Mouse (Mus musculus) neural tube, embryonic 12.5 days (tissue): ENCODE results near the gene Epha4. TPM values are rescaled to one million over a fixed set of nuclear protein-coding genes. Genes with fewer than 3 reads are reported as not detected.
A peak's percentile ranks its signal among the peaks of the same experiment; 100 is the strongest.

ENCODE experiments used
- ATAC-seq: fragments of 200-750 bp; cut with Nextera tagmentation; 2 replicates; pipeline ENCODE4 v1.8.0; 2017; ENCODE audit warnings: low read depth, mild to moderate bottlenecking, moderate TSS enrichment, moderate library complexity; ENCODE audit not compliant: low FRiP score
- H3K27ac ChIP-seq: fragments of 300-500 bp; sonication (generic); 2 replicates; pipeline ENCODE4 v1.5.1; 2016
- H3K27me3 ChIP-seq: fragments of 300-500 bp; sonication (generic); replicated peaks from 2 replicates; pipeline ENCODE4 v1.6.1; 2016; ENCODE audit warnings: mild to moderate bottlenecking
- H3K36me3 ChIP-seq: fragments of 300-500 bp; sonication (generic); 2 replicates; pipeline ENCODE4 v1.6.1; 2016; ENCODE audit warnings: mild to moderate bottlenecking
- H3K4me1 ChIP-seq: fragments of 300-500 bp; sonication (generic); 2 replicates; pipeline ENCODE4 v1.6.1; 2016
- H3K4me2 ChIP-seq: fragments of 300-500 bp; sonication (generic); replicated peaks from 2 replicates; pipeline ENCODE4 v1.6.1; 2016; ENCODE audit warnings: mild to moderate bottlenecking
- H3K4me3 ChIP-seq: fragments of 300-500 bp; sonication (generic); 2 replicates; pipeline ENCODE4 v1.5.1; 2016
- H3K9ac ChIP-seq: fragments of 300-500 bp; sonication (generic); 2 replicates; pipeline ENCODE4 v1.6.1; 2016; ENCODE audit warnings: mild to moderate bottlenecking
- H3K9me3 ChIP-seq: fragments of 300-500 bp; sonication (generic); 2 replicates; pipeline ENCODE4 v1.6.1; 2016; ENCODE audit warnings: mild to moderate bottlenecking
- WGBS: fragments of 180-500 bp; shearing (Covaris S2); methylation state at CpG from one replicate; pipeline ENCODE4 v1.1.7; 2016; 5-methylcytosine and 5-hydroxymethylcytosine counted together
- polyA plus RNA-seq: library from polyadenylated mRNA; unstranded; fragments of >200 nt; fragmentation: Nextera tagmentation; extraction: Ambion mirVana; gene quantifications from 2 replicates; pipeline ENCODE4 v1.2.1, GENCODE M21; 2016

Gene Epha4
- polyA plus RNA-seq, result 27.9 and 31.6 TPM in 2 replicates

GRCm38 (mm10) chr1:77514963-77515650, at the start of gene Epha4:
Gene Epha4 (minus strand): TSS chr1:77515088.
- WGBS, result under 1% methylated on average over 40 of the region's 40 CpGs

DNA sequence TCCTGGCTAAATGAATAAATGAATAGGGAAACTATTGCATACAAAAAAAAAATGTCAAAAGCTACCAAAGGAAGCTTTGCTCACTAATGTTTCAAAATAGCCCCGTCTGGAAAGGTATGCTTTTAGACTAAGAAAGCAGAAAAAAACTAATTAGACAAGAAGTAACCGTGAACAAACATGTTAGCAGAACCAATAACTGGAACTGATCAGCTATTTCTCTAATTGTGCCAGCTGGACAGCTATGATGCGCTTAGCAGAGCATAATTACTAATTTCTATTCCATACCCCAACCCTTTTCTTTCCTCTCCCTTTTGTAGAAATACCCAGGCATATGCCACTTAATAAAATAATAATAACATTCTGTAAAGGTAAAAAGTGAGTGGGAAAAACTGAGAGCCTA, 41.3 kb upstream of the Epha4 start:
- Histone ChIP-seq H3K27ac (no peak overlapping the region), H3K4me3 (no peak overlapping the region), H3K27me3 (no peaks in the 10 kb centered on the region), H3K4me1 (no peaks in the 10 kb centered on the region), H3K36me3 (no peaks in the 10 kb centered on the region), H3K4me2 (no peak overlapping the region), H3K9ac (no peak overlapping the region), H3K9me3 (no peaks in the 10 kb centered on the region)
- ATAC-seq, result no peak
- 42% methylated on average over 3 of the region's 3 CpGs for WGBS

More at GRCm38 (mm10) chr1:77514963-77515650, at the start of gene Epha4:
- Histone ChIP-seq H3K36me3 (no peaks in the 10 kb centered on the region), H3K27ac (peak within 1 kb of the TSS; percentile 66), H3K4me3 (peak within 1 kb of the TSS; percentile 60), H3K4me1 (peaks cover 35% of the 10 kb centered on the region), H3K27me3 (no peaks in the 10 kb centered on the region), H3K4me2 (peak within 1 kb of the TSS; percentile 92), H3K9ac (peak within 1 kb of the TSS; percentile 62), H3K9me3 (no peaks in the 10 kb centered on the region)
- ATAC-seq, result peak; percentile 91

GRCm38 (mm10) chr1:77551927-77552326, 37.0 kb upstream of the Epha4 start:
- no peak overlapping the region for H3K4me3 ChIP-seq
- no peak overlapping the region for H3K4me2 ChIP-seq
- no peaks in the 10 kb centered on the region for H3K9me3 ChIP-seq
- H3K9ac ChIP-seq, result no peak overlapping the region
- H3K36me3 ChIP-seq, result no peaks in the 10 kb centered on the region
- no peak for ATAC-seq
- 70% methylated on average over 7 of the region's 7 CpGs for WGBS
- no peaks in the 10 kb centered on the region for H3K27me3 ChIP-seq
- H3K27ac ChIP-seq, result no peak overlapping the region
- peaks cover under 1% of the 10 kb centered on the region; the same call in 1 of the 2 replicates for H3K4me1 ChIP-seq

DNA sequence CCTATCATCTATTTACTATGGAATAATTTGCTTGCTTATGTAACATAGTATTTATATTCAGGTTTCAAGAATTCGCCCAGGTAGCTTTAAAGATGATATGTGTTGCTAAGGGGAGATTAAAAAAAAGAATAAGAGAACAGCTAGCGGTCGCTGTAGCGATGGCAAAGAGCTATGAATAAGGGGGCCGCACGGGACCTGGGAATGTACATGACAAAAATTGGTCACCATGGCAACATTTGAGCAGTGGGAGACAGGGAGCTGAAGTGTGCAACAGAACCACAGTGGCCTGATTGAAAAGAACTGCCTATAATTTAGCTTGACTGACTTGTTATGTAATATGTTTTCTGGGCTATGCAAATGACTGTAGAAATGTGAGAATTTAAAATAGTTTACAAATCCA, 30.8 kb upstream of the Epha4 start:
- H3K36me3 ChIP-seq, result no peaks in the 10 kb centered on the region
- H3K4me2 ChIP-seq, result peak overlapping the region; percentile 22; the same call in 1 of the 2 replicates
- WGBS, result 30% methylated on average over 6 of the region's 6 CpGs
- no peak overlapping the region for H3K9ac ChIP-seq
- H3K4me3 ChIP-seq, result no peak overlapping the region
- no peaks in the 10 kb centered on the region for H3K27me3 ChIP-seq
- ATAC-seq, result peak; percentile 85; the same call in 1 of the 2 replicates
- no peaks in the 10 kb centered on the region for H3K9me3 ChIP-seq
- peaks cover 14% of the 10 kb centered on the region for H3K4me1 ChIP-seq
- H3K27ac ChIP-seq, result no peak overlapping the region

DNA sequence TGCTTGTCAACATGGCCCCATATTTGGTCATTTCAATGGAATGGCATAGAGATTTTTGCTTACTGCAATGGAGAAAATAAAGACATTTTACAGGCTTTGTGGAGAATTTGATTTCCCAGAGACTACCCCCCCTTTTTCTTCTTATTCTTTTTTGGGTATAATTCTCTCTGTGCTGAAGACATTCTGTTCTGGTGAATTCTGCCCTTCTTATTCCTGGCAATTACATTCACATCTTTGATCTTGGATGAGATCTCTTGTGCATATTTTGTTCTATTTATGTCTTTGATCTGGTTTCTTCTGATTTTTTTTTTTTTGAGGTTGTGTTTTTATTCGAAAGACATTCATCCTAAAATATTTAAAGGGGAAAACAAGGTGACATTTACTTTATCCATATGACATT, 30.1 kb upstream of the Epha4 start:
- Histone ChIP-seq H3K36me3 (no peaks in the 10 kb centered on the region), H3K4me1 (peaks cover 14% of the 10 kb centered on the region), H3K9ac (no peak overlapping the region), H3K4me2 (no peak overlapping the region), H3K27me3 (no peaks in the 10 kb centered on the region), H3K9me3 (no peaks in the 10 kb centered on the region), H3K4me3 (no peak overlapping the region), H3K27ac (no peak overlapping the region)
- 88% methylated on average over 1 of the region's 1 CpGs for WGBS
- ATAC-seq, result no peak

DNA sequence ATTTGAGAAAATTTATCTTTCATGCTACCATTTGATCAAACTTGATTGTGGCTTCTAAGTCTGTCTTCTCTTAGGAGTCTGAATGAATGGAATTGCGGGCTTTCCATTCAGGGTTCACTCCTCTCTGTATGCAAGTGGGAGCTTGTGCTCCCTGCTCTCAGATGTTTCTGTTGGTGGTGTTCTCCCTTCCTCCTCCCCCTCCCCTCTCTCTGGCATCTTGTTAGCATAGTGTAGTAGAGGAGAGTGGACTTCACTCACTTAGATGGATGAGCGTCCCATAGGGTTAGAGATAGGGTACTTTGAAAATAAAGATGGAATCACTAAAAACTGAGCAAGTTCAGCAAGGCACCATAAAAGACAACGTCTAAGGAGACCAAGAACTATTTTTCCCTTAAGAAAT, 29.4 kb upstream of the Epha4 start:
- WGBS, result 37% methylated on average over 3 of the region's 3 CpGs
- Histone ChIP-seq H3K4me1 (peaks cover 19% of the 10 kb centered on the region), H3K9me3 (no peaks in the 10 kb centered on the region), H3K36me3 (no peaks in the 10 kb centered on the region), H3K9ac (no peak overlapping the region), H3K4me3 (no peak overlapping the region), H3K27me3 (no peaks in the 10 kb centered on the region), H3K27ac (no peak overlapping the region), H3K4me2 (no peak overlapping the region)
- no peak for ATAC-seq

DNA sequence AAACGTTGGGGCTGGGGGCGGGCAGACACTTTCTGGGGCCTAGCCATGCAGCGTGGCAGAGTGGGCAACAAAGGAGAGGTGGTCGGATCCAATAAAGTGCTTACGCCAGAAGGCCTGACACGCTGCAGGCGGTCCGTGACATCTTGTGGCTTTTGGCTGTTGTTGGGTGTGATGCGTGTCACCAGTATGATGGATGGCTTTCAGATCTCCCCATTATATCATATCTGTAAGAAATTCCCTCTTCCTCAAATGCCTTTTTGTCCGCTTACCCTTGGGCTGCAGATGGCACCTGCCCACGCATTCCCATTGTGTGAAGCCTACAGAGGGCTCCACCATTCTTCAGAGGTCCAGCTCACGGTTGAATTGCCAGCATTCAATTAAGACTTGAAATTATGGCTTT, 25.1 kb upstream of the Epha4 start:
- Histone ChIP-seq H3K27ac (no peak overlapping the region), H3K4me1 (0 out of 2 replicates have a peak, but pooled peaks cover 11% of the 10 kb centered on the region), H3K4me3 (no peak overlapping the region), H3K9ac (no peak overlapping the region), H3K27me3 (no peaks in the 10 kb centered on the region), H3K36me3 (no peaks in the 10 kb centered on the region), H3K4me2 (no peak overlapping the region), H3K9me3 (no peaks in the 10 kb centered on the region)
- 61% methylated on average over 12 of the region's 12 CpGs for WGBS
- no peak for ATAC-seq

DNA sequence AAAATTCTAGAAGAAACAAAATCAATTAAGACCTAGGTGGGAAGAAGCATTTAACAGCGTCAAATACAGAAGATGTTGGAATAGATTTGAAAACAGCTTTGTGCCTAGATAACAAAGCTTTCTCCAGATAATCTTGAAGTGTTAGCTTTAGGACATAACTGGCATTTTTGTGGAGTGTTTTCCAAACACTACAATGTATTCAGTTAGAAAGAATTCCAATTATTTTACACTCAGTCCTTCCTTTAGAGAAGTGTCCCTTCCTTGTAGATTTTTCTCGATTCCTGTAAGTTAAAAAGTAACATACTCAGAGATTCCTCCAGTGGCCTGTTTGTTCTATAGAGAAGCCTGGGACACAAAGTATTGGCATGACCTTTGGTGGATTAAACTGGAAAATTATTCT, 23.7 kb upstream of the Epha4 start:
- no peaks in the 10 kb centered on the region for H3K27me3 ChIP-seq
- no peak for ATAC-seq
- no peaks in the 10 kb centered on the region for H3K9me3 ChIP-seq
- no peaks in the 10 kb centered on the region for H3K36me3 ChIP-seq
- H3K4me3 ChIP-seq, result no peak overlapping the region
- H3K4me1 ChIP-seq, result 0 out of 2 replicates have a peak, but pooled peaks cover 5% of the 10 kb centered on the region
- no peak overlapping the region for H3K27ac ChIP-seq
- WGBS, result 72% methylated on average over 2 of the region's 2 CpGs
- H3K9ac ChIP-seq, result no peak overlapping the region
- H3K4me2 ChIP-seq, result no peak overlapping the region

GRCm38 (mm10) chr1:77535905-77536304, 21.0 kb upstream of the Epha4 start:
- Histone ChIP-seq H3K4me1 (0 out of 2 replicates have a peak, but pooled peaks cover 5% of the 10 kb centered on the region), H3K36me3 (no peaks in the 10 kb centered on the region), H3K4me3 (no peak overlapping the region), H3K9me3 (no peaks in the 10 kb centered on the region), H3K9ac (no peak overlapping the region), H3K4me2 (no peak overlapping the region), H3K27me3 (no peaks in the 10 kb centered on the region), H3K27ac (no peak overlapping the region)
- ATAC-seq, result no peak
- 79% methylated on average over 5 of the region's 5 CpGs for WGBS

DNA sequence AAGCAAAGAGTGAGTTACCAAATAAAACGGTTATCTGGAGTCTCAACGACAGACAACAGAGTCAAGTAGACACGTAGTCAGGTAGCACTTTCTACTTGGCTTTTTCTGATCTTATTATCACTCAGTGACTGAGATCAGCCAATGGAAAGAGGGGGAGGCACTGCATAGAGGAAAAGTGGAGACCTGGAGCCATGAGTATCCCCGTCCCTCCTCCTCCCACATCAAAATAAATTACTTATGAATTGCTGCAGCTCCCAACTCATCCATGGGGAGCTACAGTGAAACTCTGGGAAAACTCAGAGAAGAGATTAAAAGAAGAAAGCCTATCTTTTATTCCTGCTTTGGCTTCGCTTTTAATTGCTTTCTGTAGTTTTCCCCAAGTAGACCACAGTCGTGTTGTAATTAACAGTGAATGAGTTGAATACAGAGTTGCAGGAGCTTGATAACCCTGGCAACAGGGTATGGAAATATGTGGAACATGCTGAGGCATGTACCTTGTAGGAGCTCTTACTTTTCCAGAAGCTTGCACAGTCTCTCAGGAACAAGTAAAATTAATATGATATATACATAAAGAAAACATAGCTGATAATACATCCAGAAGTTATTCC, 17.8 kb upstream of the Epha4 start:
- no peak overlapping the region for H3K27ac ChIP-seq
- WGBS, result 39% methylated on average over 6 of the region's 6 CpGs

DNA sequence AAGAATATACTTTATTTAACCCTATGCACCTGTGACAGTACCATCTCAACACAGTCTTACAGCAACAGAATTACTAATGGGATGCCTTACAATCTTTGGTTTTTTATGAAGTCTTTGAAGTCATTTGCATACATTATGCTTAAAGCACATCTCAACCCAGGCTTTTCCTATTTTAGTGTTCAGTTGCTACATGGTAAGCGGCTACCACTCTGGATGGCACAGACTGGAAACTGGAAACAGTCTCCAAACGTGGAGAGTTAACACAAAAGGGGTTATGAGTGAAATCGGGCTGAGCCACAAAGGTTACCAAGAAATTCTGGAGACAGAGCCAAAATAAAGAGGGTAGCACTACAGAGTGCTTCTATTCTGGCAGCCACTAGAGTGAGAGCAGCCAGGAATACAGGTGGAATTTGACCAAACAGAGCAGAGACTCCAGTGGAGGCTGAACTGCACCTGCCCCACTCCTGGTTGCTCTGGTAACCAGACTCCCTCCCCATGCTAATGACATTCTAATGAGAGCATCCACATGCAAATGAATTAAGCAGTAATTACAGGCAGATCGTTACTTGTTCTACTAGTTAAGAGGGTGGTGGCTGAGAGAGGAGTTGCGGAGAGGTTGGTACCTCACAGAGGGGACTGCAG, 17.2 kb upstream of the Epha4 start:
- Histone ChIP-seq H3K4me2 (no peak overlapping the region), H3K27ac (no peak overlapping the region), H3K9ac (no peak overlapping the region), H3K4me3 (no peak overlapping the region), H3K4me1 (no peaks in the 10 kb centered on the region), H3K36me3 (no peaks in the 10 kb centered on the region), H3K27me3 (no peaks in the 10 kb centered on the region), H3K9me3 (no peaks in the 10 kb centered on the region)
- peak; percentile 65; the same call in 1 of the 2 replicates for ATAC-seq
- WGBS, result 46% methylated on average over 5 of the region's 5 CpGs

More for the DNA sequence above, 17.8 kb upstream of the Epha4 start:
- Histone ChIP-seq H3K9ac (no peak overlapping the region), H3K9me3 (no peaks in the 10 kb centered on the region), H3K27me3 (no peaks in the 10 kb centered on the region), H3K4me3 (no peak overlapping the region), H3K36me3 (no peaks in the 10 kb centered on the region), H3K4me1 (no peaks in the 10 kb centered on the region), H3K4me2 (no peak overlapping the region)
- ATAC-seq, result 0 out of 2 replicates have a peak, but pooled peaks have one; percentile 7

DNA sequence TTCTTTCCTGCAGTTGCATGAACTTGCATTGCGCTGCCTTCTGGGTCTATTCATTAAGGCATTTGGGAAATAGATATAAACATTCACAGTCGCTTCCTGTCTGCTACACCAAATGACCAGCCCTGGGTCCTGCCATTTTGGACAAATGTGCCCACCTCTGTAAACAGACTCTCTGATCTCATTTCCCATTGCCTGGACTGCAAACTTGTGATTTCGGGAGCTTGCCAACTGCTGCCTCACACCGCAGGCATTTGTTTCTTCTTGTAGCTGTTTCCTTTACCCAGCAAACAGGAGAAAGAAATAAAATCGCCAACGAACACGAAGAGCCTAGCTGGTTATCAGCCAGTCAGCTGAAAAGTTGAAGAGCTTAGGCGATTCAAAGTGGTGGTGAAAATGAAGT, 10.2 kb upstream of the Epha4 start:
- Histone ChIP-seq H3K9me3 (no peaks in the 10 kb centered on the region), H3K27me3 (no peaks in the 10 kb centered on the region), H3K27ac (no peak overlapping the region), H3K4me3 (no peak overlapping the region), H3K4me1 (peaks cover 9% of the 10 kb centered on the region), H3K36me3 (no peaks in the 10 kb centered on the region), H3K9ac (no peak overlapping the region), H3K4me2 (no peak overlapping the region)
- 83% methylated on average over 8 of the region's 8 CpGs for WGBS
- no peak for ATAC-seq
